Mouse (Mus musculus): ENCODE results near the gene Rab7b. TPM values are rescaled to one million over a fixed set of nuclear protein-coding genes. Genes with fewer than 3 reads are reported as not detected.

The Rab7b gene
- polyA plus RNA-seq, 1 experiment: 1.5 TPM

- Histone ChIP-seq H3K4me2 (ENCODE audit: low read depth) (no peak overlapping the region), H3ac (ENCODE audit: control insufficient read depth, insufficient read length) (no peak overlapping the region), H3K4me3 (no peak overlapping the region), H3K27me3 (ENCODE audit: control insufficient read depth, insufficient read depth, insufficient read length) (no peaks in the 10 kb centered on the region), H3K36me3 (ENCODE audit: control insufficient read depth, insufficient read depth) (no peaks in the 10 kb centered on the region), H3K79me2 (ENCODE audit: control insufficient read depth, insufficient read depth) (no peaks in the 10 kb centered on the region)
- TF ChIP-seq USF1 (IDR thresholded peaks at IDR 0.05; ENCODE audit: low read depth): no peak
- no peak for TF ChIP-seq TCF3 (IDR thresholded peaks at IDR 0.05; ENCODE audit: insufficient read length, low read depth)
- no peak for TF ChIP-seq POLR2A (IDR thresholded peaks at IDR 0.05; ENCODE audit: insufficient read length, low read depth)
- TF ChIP-seq CEBPB (IDR thresholded peaks at IDR 0.05; ENCODE audit: insufficient read depth, poor library complexity, severe bottlenecking): no peak
- TF ChIP-seq MYOG (IDR thresholded peaks at IDR 0.05; ENCODE audit: control insufficient read depth in 1 of 3, insufficient read depth in 1 of 3, insufficient read length in 2 of 3, low read depth in 2 of 3): no peak
- no peak for TF ChIP-seq TCF12 (IDR thresholded peaks at IDR 0.05; ENCODE audit: insufficient read depth, poor library complexity, severe bottlenecking)
- TF ChIP-seq MAX (IDR thresholded peaks at IDR 0.05; ENCODE audit: low read depth): no peak
- no peak for TF ChIP-seq POLR2AphosphoS2 (IDR thresholded peaks at IDR 0.05; ENCODE audit: insufficient read length, low read depth)
- no peak for TF ChIP-seq MYOD1 (IDR thresholded peaks at IDR 0.05; ENCODE audit: control insufficient read depth in 1 of 3, insufficient read length in 2 of 3, low read depth in 2 of 3)
Measured at GRCm38 (mm10) chr1:131708338-131708737, 19.8 kb downstream of the Rab7b start.

GRCm38 (mm10) chr1:131711518-131711917 is 23.0 kb downstream of the Rab7b start:
- Histone ChIP-seq H3ac (ENCODE audit: control insufficient read depth, insufficient read length) (no peak overlapping the region), H3K36me3 (ENCODE audit: control insufficient read depth, insufficient read depth) (no peaks in the 10 kb centered on the region), H3K79me2 (ENCODE audit: control insufficient read depth, insufficient read depth) (no peaks in the 10 kb centered on the region), H3K4me2 (ENCODE audit: low read depth) (no peak overlapping the region), H3K4me3 (no peak overlapping the region), H3K27me3 (ENCODE audit: control insufficient read depth, insufficient read depth, insufficient read length) (no peaks in the 10 kb centered on the region)
- peak in 1 of 3 experiments; percentile 42 for TF ChIP-seq MYOG (IDR thresholded peaks at IDR 0.05; ENCODE audit: control insufficient read depth in 1 of 3, insufficient read depth in 1 of 3, insufficient read length in 2 of 3, low read depth in 2 of 3)
- no peak for TF ChIP-seq POLR2AphosphoS2 (IDR thresholded peaks at IDR 0.05; ENCODE audit: insufficient read length, low read depth)

GRCm38 (mm10) chr1:131712386-131712785 is 23.9 kb downstream of the Rab7b start:
- Histone ChIP-seq H3K4me3 (no peak overlapping the region), H3ac (ENCODE audit: control insufficient read depth, insufficient read length) (no peak overlapping the region), H3K27me3 (ENCODE audit: control insufficient read depth, insufficient read depth, insufficient read length) (no peaks in the 10 kb centered on the region), H3K4me2 (ENCODE audit: low read depth) (no peak overlapping the region), H3K79me2 (ENCODE audit: control insufficient read depth, insufficient read depth) (no peaks in the 10 kb centered on the region), H3K36me3 (ENCODE audit: control insufficient read depth, insufficient read depth) (no peaks in the 10 kb centered on the region)
- TF ChIP-seq MYOG (IDR thresholded peaks at IDR 0.05; ENCODE audit: control insufficient read depth in 1 of 3, insufficient read depth in 1 of 3, insufficient read length in 2 of 3, low read depth in 2 of 3) (no peak), TCF3 (IDR thresholded peaks at IDR 0.05; ENCODE audit: insufficient read length, low read depth) (no peak), MAX (IDR thresholded peaks at IDR 0.05; ENCODE audit: low read depth) (no peak), USF1 (IDR thresholded peaks at IDR 0.05; ENCODE audit: low read depth) (no peak), POLR2AphosphoS2 (IDR thresholded peaks at IDR 0.05; ENCODE audit: insufficient read length, low read depth) (no peak), TCF12 (IDR thresholded peaks at IDR 0.05; ENCODE audit: insufficient read depth, poor library complexity, severe bottlenecking) (no peak), CEBPB (IDR thresholded peaks at IDR 0.05; ENCODE audit: insufficient read depth, poor library complexity, severe bottlenecking) (no peak), E2F4 (IDR thresholded peaks at IDR 0.05; ENCODE audit: insufficient read depth) (no peak), POLR2A (IDR thresholded peaks at IDR 0.05; ENCODE audit: insufficient read length, low read depth) (no peak), MYOD1 (IDR thresholded peaks at IDR 0.05; ENCODE audit: control insufficient read depth in 1 of 3, insufficient read length in 2 of 3, low read depth in 2 of 3) (no peak), REST (IDR thresholded peaks at IDR 0.05; ENCODE audit: insufficient read depth, insufficient read length) (no peak), SRF (IDR thresholded peaks at IDR 0.05; ENCODE audit: control insufficient read depth, insufficient read length, low read depth) (no peak)

DNA sequence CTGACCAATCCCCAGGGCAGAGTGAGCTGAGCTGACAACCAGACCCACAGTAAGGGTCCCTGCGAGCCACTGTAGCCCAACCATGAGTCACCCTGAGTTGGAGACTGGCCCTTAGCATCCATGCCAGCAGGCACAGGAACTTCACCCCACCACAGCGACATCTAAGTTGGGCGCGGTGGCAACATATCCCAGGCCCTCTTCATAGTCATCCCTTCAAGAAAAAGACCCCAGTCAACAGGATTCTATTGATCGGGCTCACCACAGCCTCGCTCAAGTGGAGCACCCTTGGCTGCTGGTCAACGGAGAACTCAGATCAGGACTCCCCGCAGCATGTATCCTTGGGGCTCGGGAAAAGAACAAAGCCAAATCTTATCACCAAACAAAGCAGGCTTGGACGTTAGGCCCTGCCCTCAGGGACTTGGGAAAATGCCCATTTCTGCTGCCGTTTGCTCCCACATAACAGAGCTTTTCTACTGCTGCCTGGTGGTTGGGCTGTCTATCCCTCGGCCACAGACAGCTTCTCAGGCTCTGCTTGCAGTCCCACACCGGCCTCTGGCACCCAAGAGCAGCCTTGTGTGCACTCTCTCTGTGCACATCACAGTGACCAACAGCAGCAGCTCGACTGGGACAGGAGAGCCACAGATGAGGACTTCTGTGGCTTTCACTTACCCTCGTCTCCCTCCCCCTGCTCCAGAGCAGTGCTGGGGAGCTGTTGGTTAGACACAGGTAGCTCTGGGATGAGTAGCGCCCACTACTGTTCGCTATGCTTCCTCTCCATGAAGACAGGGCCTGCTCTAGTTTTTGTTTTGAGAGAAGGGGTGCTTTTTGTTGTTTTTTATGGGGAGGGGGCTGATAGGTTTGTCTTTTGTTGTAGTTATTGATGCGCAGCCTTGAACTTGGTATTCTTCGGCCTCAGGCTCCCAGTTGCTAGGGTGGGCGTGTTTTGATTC is 26.2 kb downstream of the Rab7b start:
- Histone ChIP-seq H3K4me3 (no peak overlapping the region), H3K36me3 (ENCODE audit: control insufficient read depth, insufficient read depth) (no peaks in the 10 kb centered on the region), H3ac (ENCODE audit: control insufficient read depth, insufficient read length) (no peak overlapping the region), H3K79me2 (ENCODE audit: control insufficient read depth, insufficient read depth) (no peaks in the 10 kb centered on the region), H3K4me2 (ENCODE audit: low read depth) (peak overlapping the region; percentile 41), H3K27me3 (ENCODE audit: control insufficient read depth, insufficient read depth, insufficient read length) (no peaks in the 10 kb centered on the region)
- no peak for TF ChIP-seq MYOG (IDR thresholded peaks at IDR 0.05; ENCODE audit: control insufficient read depth in 1 of 3, insufficient read depth in 1 of 3, insufficient read length in 2 of 3, low read depth in 2 of 3)

GRCm38 (mm10) chr1:131718952-131719694 is 30.6 kb downstream of the Rab7b start:
- H3K36me3 ChIP-seq (ENCODE audit: control insufficient read depth, insufficient read depth): no peaks in the 10 kb centered on the region
- no peaks in the 10 kb centered on the region for H3K79me2 ChIP-seq (ENCODE audit: control insufficient read depth, insufficient read depth)
- H3K27me3 ChIP-seq (ENCODE audit: control insufficient read depth, insufficient read depth, insufficient read length): no peaks in the 10 kb centered on the region
- H3K4me2 ChIP-seq (ENCODE audit: low read depth): no peak overlapping the region
- TF ChIP-seq E2F4 (IDR thresholded peaks at IDR 0.05; ENCODE audit: insufficient read depth): no peak
- no peak for TF ChIP-seq USF1 (IDR thresholded peaks at IDR 0.05; ENCODE audit: low read depth)
- TF ChIP-seq MYOD1 (IDR thresholded peaks at IDR 0.05; ENCODE audit: control insufficient read depth in 1 of 3, insufficient read length in 2 of 3, low read depth in 2 of 3): no peak
- TF ChIP-seq SRF (IDR thresholded peaks at IDR 0.05; ENCODE audit: control insufficient read depth, insufficient read length, low read depth): no peak
- no peak overlapping the region for H3K4me3 ChIP-seq
- no peak overlapping the region for H3ac ChIP-seq (ENCODE audit: control insufficient read depth, insufficient read length)

All from myocyte (in vitro differentiated cells).